Mouse (Mus musculus) adrenal gland, postnatal 14 days (tissue): Measurements from ENCODE around the gene Galnt6. TPM values are rescaled to one million over a fixed set of nuclear protein-coding genes. Genes with fewer than 3 reads are reported as not detected.
A peak's percentile ranks its signal among the peaks of the same experiment; 100 is the strongest.
"Not testable (repeated sequence)": the region's sequence is repeated elsewhere in the genome, so short reads cannot be mapped to it uniquely, and the experiment has no call there.

Experiments used
- DNase-seq: peaks from one replicate; pipeline ENCODE4 v3.0.0; 2021; ENCODE audit warnings: mixed read lengths
- long read RNA-seq, 2 experiments: library from polyadenylated mRNA; stranded (forward); transcript quantifications; one replicate each; pipeline ENCODE4 v2.0.0; 2021
- total RNA-seq: library from RNA; stranded (reverse); gene quantifications from 2 replicates; pipeline ENCODE4 v1.2.3, GENCODE M21; 2021

Gene Galnt6
- total RNA-seq = 8.1 and 11.9 TPM in 2 replicates
- long read RNA-seq, experiment 1, transcript Galnt6-202 (12 exons, 3,796 nt) = major isoform, 7 of 16 reads
- long read RNA-seq, experiment 1, partial matches to known transcripts = 2 of 16 reads
- long read RNA-seq, experiment 1, other reads (novel, unspliced or antisense) = 4 of 16 reads
- long read RNA-seq, experiment 2, transcript Galnt6-202 (12 exons, 3,796 nt) = minor isoform, 6 of 19 reads
- long read RNA-seq, experiment 2, transcript Galnt6-201 (12 exons, 3,798 nt) = major isoform, 8 of 19 reads
- long read RNA-seq, experiment 2, partial matches to known transcripts = 1 of 19 reads
- long read RNA-seq, experiment 2, other reads (novel, unspliced or antisense) = 4 of 19 reads

DNA sequence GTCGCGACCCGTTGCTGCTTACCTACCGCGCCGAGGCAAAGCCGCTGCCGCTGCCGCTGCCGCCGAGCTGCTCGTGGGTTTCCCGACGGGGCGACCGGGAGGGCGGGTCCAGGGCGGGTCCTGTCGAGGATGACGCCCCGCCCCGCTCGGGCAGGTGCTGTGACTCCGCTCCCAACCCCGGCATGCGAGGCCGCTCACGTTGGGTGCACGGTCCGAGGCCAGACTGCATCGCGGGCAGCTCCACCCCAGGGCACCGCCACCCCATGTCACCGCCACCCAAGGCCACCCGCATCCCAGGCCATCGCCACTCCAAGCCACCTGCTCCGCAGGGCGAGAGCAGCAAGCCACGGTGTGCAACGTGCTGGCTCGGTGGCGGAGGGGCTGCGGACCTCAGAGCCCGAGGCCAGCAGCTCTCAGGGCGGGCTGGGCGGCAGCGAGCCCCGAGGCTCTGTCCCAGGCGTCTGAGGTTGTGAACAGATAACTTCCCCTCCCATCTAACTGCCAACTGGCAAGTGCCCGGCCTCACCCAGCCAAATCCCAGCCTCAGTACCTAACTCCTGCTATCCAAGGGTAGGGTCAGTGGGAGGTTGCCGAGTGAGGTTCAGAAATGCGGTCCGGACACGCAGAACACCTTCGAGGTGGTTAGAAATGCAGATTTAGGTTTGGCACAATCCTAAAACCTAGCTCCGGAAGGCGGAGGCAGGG is at the start of gene Galnt6:
Gene Galnt6 (minus strand): TSS at position 96 of the 705 bp plus-strand sequence.
- DNase-seq = peak; percentile 55

DNA sequence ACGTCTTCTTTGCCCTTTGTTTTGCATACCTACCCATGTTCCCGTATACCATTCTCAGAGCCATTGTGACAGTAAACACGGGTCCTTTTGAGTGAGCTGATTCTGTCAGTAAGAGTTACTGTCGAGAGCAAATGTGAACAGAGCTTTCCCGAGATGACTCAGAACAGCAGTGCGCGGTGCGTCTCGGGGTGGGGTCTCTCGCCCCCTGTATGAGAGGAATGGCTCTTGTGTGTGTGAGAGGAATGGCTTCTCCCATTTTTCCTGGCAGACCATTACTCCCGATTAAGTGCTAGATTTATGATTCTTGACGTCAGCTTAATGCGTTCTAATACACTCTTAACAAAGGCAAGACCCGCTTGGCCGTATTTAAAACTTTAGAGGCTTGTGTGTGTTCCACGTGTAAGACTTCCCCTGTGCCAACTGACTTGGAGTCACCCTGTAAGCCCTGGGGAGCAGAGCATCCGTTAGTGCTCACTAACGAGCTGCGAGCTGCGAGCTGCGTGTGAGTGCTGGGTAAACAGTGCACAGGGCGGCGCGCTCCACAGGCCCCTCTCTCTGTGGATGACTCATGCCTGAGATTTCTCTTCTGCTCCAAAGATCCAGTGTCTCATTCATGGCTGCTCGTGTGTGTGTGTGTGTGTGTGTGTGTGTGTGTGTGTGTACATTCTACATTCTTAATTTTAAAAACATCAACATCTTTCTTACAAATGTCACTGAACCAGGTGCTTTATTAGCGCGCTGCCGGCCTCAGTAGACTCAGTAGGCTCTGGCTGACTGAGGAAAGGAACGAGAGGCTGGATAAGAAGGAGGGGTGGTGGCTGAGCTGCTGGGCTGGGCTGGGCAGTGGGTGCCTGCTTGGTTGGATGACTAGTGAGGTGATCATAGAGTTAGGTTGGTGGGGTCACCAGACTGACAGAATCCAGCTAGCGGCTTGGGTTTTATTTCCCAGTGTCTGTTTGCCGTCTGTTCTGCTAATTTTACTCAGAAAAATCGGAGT is 48.1 kb upstream of the Galnt6 start:
- DNase-seq = peak; percentile 73

DNA sequence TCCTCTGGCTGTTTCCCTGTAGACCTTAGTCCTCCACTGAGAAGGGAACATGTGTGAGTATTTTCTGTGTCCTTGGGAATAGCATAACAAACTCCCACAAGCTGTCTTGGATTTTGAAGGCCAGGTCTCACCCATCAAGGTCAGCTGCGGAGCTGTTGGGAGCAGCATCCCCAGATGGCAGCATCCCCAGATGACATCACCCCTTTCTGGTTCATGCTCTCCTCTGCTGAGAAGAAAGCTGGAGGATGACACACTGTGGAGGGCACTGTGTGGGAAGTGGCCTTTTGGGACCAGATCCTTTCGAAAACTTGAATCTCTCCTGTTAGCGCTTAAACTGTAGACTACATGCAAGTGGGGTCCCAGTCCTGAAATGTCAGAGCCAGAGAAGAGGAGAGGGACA is 47.2 kb upstream of the Galnt6 start:
- DNase-seq = peak; percentile 67

DNA sequence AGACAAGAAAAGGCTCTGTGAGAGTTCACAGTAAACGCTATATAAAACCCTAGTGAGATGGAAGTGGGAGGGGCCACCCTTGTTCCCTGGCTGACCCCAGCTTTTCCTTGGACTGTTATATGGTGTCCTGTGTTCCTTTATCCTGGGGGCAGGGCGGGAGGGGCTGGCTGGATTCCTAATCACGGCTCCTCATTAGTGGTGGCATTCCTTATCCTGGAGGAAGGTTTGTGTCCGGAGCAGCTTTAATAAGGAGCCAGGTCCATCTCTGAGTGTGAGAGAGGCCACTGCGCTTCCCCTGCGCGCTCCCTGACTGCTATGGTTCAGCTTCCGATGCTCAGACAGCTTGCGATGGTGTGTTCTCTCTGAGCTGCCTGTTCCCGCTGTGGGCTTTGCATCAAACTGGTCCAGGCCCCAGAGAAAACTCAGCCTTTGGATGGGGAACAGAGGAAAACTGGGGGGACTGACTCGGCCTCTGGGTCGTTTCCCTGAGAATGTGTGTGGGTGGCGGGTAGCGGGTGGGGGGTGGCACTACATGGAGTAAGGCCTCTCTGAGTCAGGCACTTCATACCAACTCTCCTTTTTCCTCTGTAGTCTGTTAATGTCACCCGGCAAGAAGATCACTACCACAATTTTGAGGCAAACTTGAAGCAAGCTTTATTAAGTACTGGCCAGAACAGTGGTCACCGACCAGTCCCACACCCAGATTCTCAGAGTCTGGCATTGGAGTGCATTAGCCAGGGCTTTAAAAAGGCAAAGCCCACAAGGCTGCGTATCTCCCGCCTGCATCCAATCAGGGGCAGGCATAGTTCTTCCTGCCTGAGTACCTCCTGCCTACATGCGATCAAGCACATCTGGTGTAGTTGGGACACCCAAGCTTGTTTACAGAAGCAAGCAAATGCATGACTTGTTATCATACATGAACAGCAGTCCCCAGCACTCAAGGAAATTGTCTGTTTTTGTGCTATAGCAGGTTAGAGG is 46.3 kb upstream of the Galnt6 start:
- no peak for DNase-seq

DNA sequence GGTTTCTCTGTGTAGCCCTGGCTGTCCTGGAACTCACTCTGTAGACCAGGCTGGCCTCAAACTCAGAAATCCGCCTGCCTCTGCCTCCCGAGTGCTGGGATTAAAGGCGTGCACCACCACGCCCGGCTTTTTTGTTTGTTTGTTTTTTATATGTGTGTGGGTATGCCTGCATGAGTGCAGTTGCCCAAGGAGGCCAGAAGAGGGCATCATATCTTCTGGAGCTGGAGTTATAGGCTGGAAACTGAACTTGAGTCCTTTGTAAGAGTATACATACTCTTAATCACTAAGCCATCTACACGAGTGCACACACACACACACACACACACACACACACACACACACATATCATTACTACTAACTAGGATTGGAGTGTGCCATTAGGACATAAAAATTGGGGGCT is 44.7 kb upstream of the Galnt6 start:
- DNase-seq = not testable (repeated sequence)

DNA sequence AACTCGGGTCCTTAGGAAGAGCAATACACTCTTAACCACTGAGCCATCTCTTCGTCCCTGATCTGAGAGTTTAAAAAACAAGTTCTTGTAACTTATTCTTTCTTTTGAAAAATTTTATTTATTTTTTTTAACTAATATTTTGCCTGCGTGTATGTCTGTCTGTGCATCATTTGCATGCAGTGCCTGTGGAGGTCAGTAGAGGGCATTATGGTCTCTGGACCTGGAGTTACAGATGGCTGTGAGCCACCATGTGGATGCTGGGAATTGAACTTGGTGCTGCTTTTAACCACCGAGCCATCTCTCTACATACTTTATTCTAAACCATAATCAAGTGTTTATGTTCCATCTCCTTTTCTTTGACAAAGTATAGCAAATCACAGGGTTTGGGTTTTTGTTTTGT is 43.5 kb upstream of the Galnt6 start:
- no peak for DNase-seq

DNA sequence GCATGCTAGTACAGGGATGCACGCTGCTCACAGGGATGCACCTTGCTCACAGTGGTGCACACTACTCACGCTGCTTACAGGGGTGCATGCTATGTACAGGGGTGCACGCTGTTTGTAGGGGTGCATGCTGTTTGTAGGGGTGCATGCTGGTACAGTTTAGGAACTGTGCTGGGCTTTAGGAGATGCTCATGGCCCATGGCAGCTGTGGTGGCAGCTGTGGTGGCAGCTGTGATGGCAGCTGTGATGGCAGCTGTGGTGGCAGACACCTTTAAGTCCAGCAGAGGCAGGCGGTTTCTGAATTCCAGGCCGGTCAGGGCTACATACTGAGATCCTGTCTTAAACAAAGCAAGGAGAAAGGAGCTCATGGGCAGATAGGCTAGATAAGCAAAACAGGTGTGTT is 41.2 kb upstream of the Galnt6 start:
- DNase-seq = no peak

DNA sequence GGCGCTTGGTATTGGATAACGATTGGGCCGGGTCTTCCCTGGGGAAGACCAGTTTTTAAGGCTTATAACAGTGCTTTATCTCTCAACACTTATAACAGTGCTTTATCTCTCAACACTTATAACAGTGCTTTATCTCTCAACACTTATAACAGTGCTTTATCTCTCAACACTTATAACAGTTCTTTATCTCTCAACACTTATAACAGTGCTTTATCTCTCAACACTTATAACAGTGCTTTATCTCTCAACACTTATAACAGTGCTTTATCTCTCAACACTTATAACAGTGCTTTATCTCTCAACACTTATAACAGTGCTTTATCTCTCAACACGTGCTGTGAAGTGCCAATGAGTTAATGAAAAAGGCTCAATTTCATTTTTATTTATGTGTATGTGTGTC is 39.8 kb upstream of the Galnt6 start:
- DNase-seq = not testable (repeated sequence)

DNA sequence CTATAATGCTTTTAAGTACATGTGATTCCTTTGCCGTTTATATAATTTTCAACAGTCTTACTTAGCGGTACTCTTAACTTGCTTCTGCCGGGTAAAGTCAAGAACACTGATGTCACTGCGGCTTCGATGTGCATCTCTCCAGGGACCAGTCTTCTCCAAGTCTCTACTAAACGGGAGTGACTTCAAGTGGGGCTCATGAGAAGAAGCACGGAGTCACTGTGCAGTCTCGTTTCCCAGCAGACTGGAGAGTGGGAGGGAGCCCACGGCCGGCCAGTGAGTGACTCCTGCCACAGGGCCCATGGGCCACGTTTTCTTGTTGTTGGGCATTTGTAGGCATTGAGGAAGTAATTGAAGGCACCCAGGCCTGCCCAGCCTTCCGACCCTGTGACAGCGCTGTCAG is 38.7 kb upstream of the Galnt6 start:
- no peak for DNase-seq

DNA sequence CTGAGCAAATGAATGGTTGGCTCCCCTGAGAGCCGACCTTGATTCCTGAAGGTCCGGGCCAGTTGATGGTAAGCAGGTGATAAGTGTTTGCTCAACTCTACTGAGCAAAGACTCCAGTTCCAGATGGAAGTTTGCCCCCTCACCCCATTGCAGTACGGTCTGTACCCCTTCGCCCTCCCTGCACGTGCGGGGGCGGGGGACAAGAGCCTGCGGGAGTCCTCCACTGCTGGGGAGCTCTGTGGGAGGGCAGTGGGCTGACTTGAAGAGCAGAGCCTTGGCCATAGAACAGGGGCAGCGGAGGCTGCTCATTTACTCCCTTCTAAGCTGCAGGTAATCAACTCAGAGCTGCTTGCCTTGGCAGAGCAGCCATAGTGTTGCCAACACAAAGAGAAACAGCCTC is 37.6 kb upstream of the Galnt6 start:
- no peak for DNase-seq

DNA sequence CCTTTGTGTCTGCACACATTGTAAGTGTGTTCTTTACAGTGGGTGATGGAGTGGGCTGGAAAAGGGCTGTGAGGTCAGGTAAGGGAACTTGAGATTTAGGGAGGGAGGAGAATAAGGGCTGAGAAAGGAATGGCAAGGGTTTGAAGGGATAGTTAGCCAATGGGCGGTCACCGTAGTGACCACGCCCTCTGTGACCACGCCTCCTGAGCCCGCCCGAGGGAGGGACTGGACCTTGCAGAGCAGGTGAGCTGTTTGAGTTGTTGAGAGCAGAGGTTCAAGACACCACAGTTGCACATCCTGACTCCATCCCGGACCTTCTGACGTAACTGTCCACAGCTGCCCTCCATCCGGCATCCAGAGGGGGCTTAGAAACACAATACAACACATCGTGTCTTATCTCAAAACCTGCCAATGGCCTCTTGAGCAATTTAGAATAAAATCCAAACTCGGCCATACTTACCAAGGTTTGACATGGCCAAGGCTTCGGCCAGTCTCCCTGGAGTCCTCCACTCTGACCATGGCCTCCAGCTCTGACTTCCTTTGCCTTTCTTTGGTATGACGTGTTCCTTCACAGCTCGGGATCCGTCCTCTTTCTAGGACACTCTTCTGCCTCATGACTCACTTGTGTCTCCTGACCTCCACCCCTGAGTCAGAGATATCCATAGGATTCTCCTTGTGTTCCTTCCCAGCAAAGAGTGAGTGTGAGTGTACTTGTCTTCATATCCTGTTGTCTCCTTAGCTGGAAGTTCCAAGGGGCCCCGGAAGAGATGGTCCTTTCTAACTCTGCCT is 35.2 kb upstream of the Galnt6 start:
- DNase-seq = peak; percentile 52

DNA sequence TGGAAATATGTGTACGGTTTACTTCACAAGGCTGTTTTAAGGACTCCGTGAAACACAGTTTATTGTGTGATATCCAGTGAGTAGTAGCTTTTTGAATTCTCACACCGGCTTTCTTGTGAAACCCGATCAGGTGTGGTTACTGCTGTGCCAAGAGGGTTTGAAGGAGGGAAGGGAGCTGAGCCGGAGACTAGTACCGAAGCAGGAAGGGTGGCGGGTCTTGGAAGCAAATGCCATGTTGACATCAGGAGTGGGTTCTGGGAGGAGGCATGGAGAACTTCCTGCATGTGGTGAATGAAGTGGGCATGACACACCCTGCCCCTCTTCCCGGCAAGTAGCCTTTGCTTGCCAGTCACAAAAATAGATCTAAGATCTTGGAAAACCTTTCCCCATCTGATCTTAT is 33.5 kb upstream of the Galnt6 start:
- no peak for DNase-seq

DNA sequence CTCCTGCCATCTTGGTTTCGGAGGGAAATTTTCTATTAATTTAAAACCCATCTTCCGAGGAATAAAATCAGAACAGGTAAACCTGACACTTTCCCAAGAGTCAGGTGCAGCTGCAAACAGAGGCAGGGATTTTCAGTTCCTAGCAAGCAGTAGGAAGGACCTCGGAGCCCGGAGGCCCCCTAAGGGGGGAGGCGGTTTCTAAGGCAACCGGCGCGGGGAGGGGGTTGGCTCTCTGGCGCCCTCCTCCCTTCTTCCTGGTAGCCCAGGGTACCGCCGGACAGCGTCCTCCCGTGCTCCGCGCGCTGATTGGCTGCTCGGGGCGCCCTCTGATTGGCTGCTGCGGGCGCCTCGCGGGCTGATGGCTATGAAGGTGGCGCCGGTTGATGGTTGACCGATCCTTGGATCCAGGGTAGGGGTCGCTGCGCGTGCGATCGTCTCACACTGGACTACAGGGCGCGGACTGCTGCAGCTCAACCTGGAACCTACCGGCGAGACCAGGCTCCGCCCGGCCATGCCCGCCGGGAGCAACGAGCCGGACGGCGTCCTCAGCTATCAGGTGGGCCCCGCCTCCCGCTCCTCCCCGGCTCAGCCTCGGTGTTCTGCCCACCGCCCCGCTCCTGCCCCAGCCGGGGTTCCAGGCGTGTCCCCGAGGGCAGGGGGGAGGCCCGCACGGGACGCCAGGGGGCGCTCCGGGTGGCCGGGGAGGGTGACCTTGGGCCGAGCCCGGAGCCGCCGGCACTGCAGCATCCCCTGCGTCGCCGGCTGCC is 32.4 kb upstream of the Galnt6 start, which contains the start of gene Slc4a8:
Gene Slc4a8 (plus strand): TSS at position 329 of the 767 bp plus-strand sequence.
- peak; percentile 95 for DNase-seq

DNA sequence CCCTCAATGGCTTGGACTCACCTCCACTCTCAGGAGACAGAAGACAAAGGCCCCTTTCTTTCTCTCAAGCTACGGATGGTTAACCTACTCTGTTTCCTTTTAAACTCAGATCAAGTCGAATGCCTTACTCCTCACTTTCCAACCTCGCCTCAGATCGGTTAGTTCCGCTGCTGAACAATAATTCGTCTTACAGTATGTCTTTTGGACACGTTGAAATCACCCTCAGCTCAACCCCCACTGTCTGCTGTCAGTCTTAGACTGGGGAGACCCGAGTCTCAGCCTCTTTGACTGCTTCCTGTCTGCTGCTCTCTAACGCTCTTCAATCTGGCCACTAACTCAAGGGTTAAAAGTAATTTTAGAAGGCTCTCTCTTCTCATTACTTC is 31.9 kb upstream of the Galnt6 start:
- no peak for DNase-seq

DNA sequence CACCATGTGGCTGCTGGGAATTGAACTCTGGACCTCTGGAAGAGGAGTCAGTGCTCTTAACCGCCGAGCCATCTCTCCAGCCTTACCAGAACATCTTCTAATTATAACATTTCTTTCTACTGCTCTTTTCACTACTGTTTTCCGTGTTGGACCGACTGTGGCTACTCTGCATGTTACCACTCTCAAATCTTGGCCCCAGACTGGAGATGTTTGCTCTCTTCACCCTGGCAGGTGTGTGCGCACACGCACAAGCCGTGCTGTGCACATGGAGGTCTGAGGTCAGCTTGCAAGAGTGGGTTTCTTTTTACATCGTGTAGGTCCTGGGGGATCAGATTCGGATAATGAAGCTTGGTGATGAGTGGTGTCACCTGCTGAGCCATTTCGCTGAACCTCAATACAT is 30.1 kb upstream of the Galnt6 start:
- DNase-seq = no peak

DNA sequence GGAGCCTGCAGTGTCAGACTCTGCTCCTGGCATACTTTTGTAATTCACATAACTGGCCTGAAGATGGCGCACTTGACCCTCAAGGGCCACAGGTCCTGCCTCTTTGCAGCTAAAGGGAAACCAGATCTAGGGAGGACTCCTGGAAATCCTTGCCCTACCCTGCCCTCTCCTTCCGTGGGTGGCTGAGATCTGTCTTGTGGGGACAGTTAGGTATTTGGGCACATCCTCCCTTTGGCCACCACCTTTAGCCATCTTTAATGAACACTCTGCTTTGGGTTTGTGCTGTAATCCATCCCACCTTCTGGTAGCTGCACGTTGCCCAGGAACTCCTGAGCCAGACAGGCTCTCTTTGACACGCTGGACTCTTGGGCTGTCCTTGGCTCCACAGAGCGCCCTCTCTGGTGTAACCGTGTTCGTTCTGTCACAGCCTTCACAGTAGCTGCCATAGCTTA is 28.4 kb upstream of the Galnt6 start:
- peak; percentile 81 for DNase-seq

DNA sequence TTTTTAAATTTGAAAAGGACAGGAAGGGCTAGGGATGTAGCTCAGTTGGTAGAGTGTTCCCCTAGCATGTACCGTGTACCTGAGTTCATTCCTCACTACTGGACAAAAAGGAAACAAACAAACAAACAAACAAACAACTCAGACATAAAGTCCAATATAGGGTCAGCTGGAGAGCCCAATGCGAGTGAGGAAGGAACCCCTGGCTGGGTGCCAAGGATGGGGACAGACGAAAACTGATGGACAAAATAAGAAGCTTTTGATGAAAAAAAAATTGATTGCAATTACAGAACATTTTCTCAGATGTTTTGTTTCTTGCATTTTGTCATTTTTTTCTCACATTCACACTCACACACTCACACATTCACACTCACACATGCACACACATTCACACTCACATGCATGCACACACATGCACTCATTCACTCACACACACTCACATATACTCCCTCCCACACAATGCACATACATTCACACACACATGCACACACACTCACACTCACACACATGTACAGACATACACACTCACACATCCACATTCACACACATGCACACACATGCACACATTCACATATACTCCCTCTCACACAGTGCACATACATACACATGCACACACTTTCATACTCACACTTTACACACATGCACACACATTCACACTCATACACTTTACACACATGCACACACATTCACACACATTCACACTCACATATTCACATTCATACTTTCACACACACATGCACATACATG is 26.9 kb upstream of the Galnt6 start:
- DNase-seq = peak; percentile 6

DNA sequence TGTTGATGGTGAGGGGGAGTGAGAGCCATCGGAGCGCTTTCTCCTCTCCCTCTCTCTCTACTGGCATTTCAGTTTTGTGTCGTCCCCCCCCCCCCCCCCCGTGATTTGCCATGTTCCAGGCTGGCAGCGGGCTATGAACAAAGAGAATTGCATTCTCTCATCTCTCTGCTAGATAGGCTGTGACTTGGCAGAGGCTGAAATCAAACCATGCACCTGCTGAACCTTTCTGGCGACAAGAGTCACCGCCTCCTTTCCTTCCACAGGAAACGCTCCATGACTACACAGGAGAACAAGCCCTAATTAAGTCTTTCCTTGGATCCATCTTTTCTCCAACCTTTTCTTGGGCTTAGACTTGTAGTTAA is 26.3 kb upstream of the Galnt6 start:
- DNase-seq = no peak
